Mouse (Mus musculus) gastrocnemius, postnatal 36 days (tissue): ENCODE measurements around the gene Calhm5. TPM values are rescaled to one million over a fixed set of nuclear protein-coding genes. Genes with fewer than 3 reads are reported as not detected.

Experiments
- DNase-seq, 2 experiments: peaks; one replicate each; pipeline ENCODE4 v3.0.0; 2022
- intact Hi-C: fragments of 180-260 bp; cut with DNase I; formaldehyde crosslinking; loops from one replicate; pipeline ENCODE4 v1.15.1; 2025
- long read RNA-seq, 2 experiments: library from polyadenylated mRNA; stranded (forward); transcript quantifications; one replicate each; pipeline ENCODE4 v2.0.0; 2021
- total RNA-seq, 2 experiments: library from RNA; stranded (reverse); gene quantifications; 2 replicates each; pipeline ENCODE4 v1.2.3; 2021

The Calhm5 gene
- under 1 TPM; 0.31 to 0.39 TPM for total RNA-seq
- long read RNA-seq, experiment 1, full-length matches to known transcripts = 2 of 2 reads
- long read RNA-seq, experiment 1, partial matches to known transcripts = 0 of 2 reads
- long read RNA-seq, experiment 1, other reads (novel, unspliced or antisense) = 0 of 2 reads
- long read RNA-seq, experiment 2, full-length matches to known transcripts = 3 of 3 reads
- long read RNA-seq, experiment 2, partial matches to known transcripts = 0 of 3 reads
- long read RNA-seq, experiment 2, other reads (novel, unspliced or antisense) = 0 of 3 reads

GRCm38 (mm10) chr10:34096418-34096883 lies at the start of gene Calhm5:
Gene Calhm5 (minus strand): TSS chr10:34096519.
- intact Hi-C loops = no loop called here
- no peak for DNase-seq

GRCm38 (mm10) chr10:34141693-34142092 lies 45.4 kb upstream of the Calhm5 start:
- intact Hi-C loops = no loop called here
- DNase-seq = no peak

- DNase-seq = no peak
- intact Hi-C loops = no loop called here
Observed at GRCm38 (mm10) chr10:34139768-34140167, 43.4 kb upstream of the Calhm5 start.

GRCm38 (mm10) chr10:34138027-34138426 lies 41.7 kb upstream of the Calhm5 start:
- DNase-seq = no peak
- intact Hi-C loops = no loop called here

- intact Hi-C loops = no loop called here
- no peak for DNase-seq
Observed at GRCm38 (mm10) chr10:34136432-34136831, 40.1 kb upstream of the Calhm5 start.

GRCm38 (mm10) chr10:34131356-34131755 lies 35.0 kb upstream of the Calhm5 start:
- intact Hi-C loops = no loop called here
- no peak for DNase-seq

GRCm38 (mm10) chr10:34128391-34128790 lies 32.1 kb upstream of the Calhm5 start:
- intact Hi-C loops = no loop called here
- DNase-seq = peak in 1 of 2 experiments; percentile 25

GRCm38 (mm10) chr10:34127392-34128378 lies 31.4 kb upstream of the Calhm5 start, which contains the start of gene Calhm6:
Gene Calhm6 (minus strand): TSS chr10:34127984.
- intact Hi-C loops = no loop called here
- DNase-seq = peak in 1 of 2 experiments; percentile 24

- intact Hi-C loops = no loop called here
- no peak for DNase-seq
Observed at GRCm38 (mm10) chr10:34118421-34118820, 22.1 kb upstream of the Calhm5 start.

GRCm38 (mm10) chr10:34117770-34118169 lies 21.5 kb upstream of the Calhm5 start:
- intact Hi-C loops = no loop called here
- DNase-seq = no peak

GRCm38 (mm10) chr10:34117131-34117530 lies 20.8 kb upstream of the Calhm5 start:
- intact Hi-C loops = no loop called here
- no peak for DNase-seq

- intact Hi-C loops = no loop called here
- no peak for DNase-seq
Observed at GRCm38 (mm10) chr10:34111964-34112738, 15.8 kb upstream of the Calhm5 start.

GRCm38 (mm10) chr10:34110863-34111465 lies 14.6 kb upstream of the Calhm5 start:
- intact Hi-C loops = no loop called here
- no peak for DNase-seq

GRCm38 (mm10) chr10:34095964-34096363 lies 355 bp downstream of the Calhm5 start:
- intact Hi-C loops = no loop called here
- DNase-seq = no peak

- no peak for DNase-seq
- intact Hi-C loops = no loop called here
Observed at GRCm38 (mm10) chr10:34095147-34095546, 1.2 kb downstream of the Calhm5 start.

- intact Hi-C loops = no loop called here
Observed at GRCm38 (mm10) chr10:34091888-34092287, 4.4 kb downstream of the Calhm5 start.

GRCm38 (mm10) chr10:34090481-34090880 lies 5.8 kb downstream of the Calhm5 start:
- intact Hi-C loops = no loop called here
- DNase-seq = no peak

More at GRCm38 (mm10) chr10:34091888-34092287, 4.4 kb downstream of the Calhm5 start:
- DNase-seq = no peak

GRCm38 (mm10) chr10:34089517-34089916 lies 6.8 kb downstream of the Calhm5 start:
- no peak for DNase-seq
- intact Hi-C loops = no loop called here

- DNase-seq = no peak
- intact Hi-C loops = no loop called here
Observed at GRCm38 (mm10) chr10:34088515-34088914, 7.8 kb downstream of the Calhm5 start.

- intact Hi-C loops = no loop called here
Observed at GRCm38 (mm10) chr10:34086514-34086913, 9.8 kb downstream of the Calhm5 start.

More at GRCm38 (mm10) chr10:34086514-34086913, 9.8 kb downstream of the Calhm5 start:
- no peak for DNase-seq
